Mouse (Mus musculus): ENCODE data around the gene Ankrd13d. TPM values are rescaled to one million over a fixed set of nuclear protein-coding genes. Genes with fewer than 3 reads are reported as not detected.

The Ankrd13d gene
- polyA plus RNA-seq, 1 experiment = 1.7 TPM

- Histone ChIP-seq H3K36me3 (ENCODE audit: control insufficient read depth, insufficient read depth) (no peaks in the 10 kb centered on the region), H3K4me2 (ENCODE audit: low read depth) (peak within 1 kb of the TSS; percentile 98), H3K4me3 (peak within 1 kb of the TSS; percentile 29), H3ac (ENCODE audit: control insufficient read depth, insufficient read length) (peak within 1 kb of the TSS; percentile 6), H3K27me3 (ENCODE audit: control insufficient read depth, insufficient read depth, insufficient read length) (no peaks in the 10 kb centered on the region), H3K79me2 (ENCODE audit: control insufficient read depth, insufficient read depth) (peaks cover 8% of the 10 kb centered on the region)
- TF ChIP-seq POLR2AphosphoS2 (IDR thresholded peaks at IDR 0.05; ENCODE audit: insufficient read length, low read depth) = peak; percentile 88
- TF ChIP-seq MYOG (IDR thresholded peaks at IDR 0.05; ENCODE audit: control insufficient read depth in 1 of 3, insufficient read depth in 1 of 3, insufficient read length in 2 of 3, low read depth in 2 of 3) = peak in 1 of 3 experiments; percentile 66
- TF ChIP-seq MYOD1 (IDR thresholded peaks at IDR 0.05; ENCODE audit: control insufficient read depth in 1 of 3, insufficient read length in 2 of 3, low read depth in 2 of 3) = peak in 2 of 3 experiments; percentile 7 to 32
- peak; percentile 82 for TF ChIP-seq POLR2A (IDR thresholded peaks at IDR 0.05; ENCODE audit: insufficient read length, low read depth)
- TF ChIP-seq TCF12 (IDR thresholded peaks at IDR 0.05; ENCODE audit: insufficient read depth, poor library complexity, severe bottlenecking) = no peak
- peak; percentile 11 for TF ChIP-seq REST (IDR thresholded peaks at IDR 0.05; ENCODE audit: insufficient read depth, insufficient read length)
- TF ChIP-seq MAX (IDR thresholded peaks at IDR 0.05; ENCODE audit: low read depth) = no peak
Measured at GRCm38 (mm10) chr19:4231253-4232185, 51.4 kb downstream of the Ankrd13d start, which contains the start of gene Pold4. Gene Pold4, plus strand, starts transcription at chr19:4231899.

- peak overlapping the region; percentile 88 for H3K4me2 ChIP-seq (ENCODE audit: low read depth)
- H3K27me3 ChIP-seq (ENCODE audit: control insufficient read depth, insufficient read depth, insufficient read length) = no peaks in the 10 kb centered on the region
- H3K4me3 ChIP-seq = peak overlapping the region; percentile 29
- TF ChIP-seq MYOG (IDR thresholded peaks at IDR 0.05; ENCODE audit: control insufficient read depth in 1 of 3, insufficient read depth in 1 of 3, insufficient read length in 2 of 3, low read depth in 2 of 3) (no peak), MAX (IDR thresholded peaks at IDR 0.05; ENCODE audit: low read depth) (no peak), REST (IDR thresholded peaks at IDR 0.05; ENCODE audit: insufficient read depth, insufficient read length) (no peak), MYOD1 (IDR thresholded peaks at IDR 0.05; ENCODE audit: control insufficient read depth in 1 of 3, insufficient read length in 2 of 3, low read depth in 2 of 3) (no peak), TCF3 (IDR thresholded peaks at IDR 0.05; ENCODE audit: insufficient read length, low read depth) (no peak), USF1 (IDR thresholded peaks at IDR 0.05; ENCODE audit: low read depth) (no peak), E2F4 (IDR thresholded peaks at IDR 0.05; ENCODE audit: insufficient read depth) (no peak), POLR2A (IDR thresholded peaks at IDR 0.05; ENCODE audit: insufficient read length, low read depth) (no peak), SRF (IDR thresholded peaks at IDR 0.05; ENCODE audit: control insufficient read depth, insufficient read length, low read depth) (no peak), CEBPB (IDR thresholded peaks at IDR 0.05; ENCODE audit: insufficient read depth, poor library complexity, severe bottlenecking) (no peak), POLR2AphosphoS2 (IDR thresholded peaks at IDR 0.05; ENCODE audit: insufficient read length, low read depth) (no peak), TCF12 (IDR thresholded peaks at IDR 0.05; ENCODE audit: insufficient read depth, poor library complexity, severe bottlenecking) (no peak)
- no peaks in the 10 kb centered on the region for H3K36me3 ChIP-seq (ENCODE audit: control insufficient read depth, insufficient read depth)
- H3ac ChIP-seq (ENCODE audit: control insufficient read depth, insufficient read length) = no peak overlapping the region
- peaks cover 8% of the 10 kb centered on the region for H3K79me2 ChIP-seq (ENCODE audit: control insufficient read depth, insufficient read depth)
Measured at GRCm38 (mm10) chr19:4230415-4230814, 52.5 kb downstream of the Ankrd13d start.

- Histone ChIP-seq H3K4me2 (ENCODE audit: low read depth) (peak overlapping the region; percentile 88), H3K79me2 (ENCODE audit: control insufficient read depth, insufficient read depth) (peaks cover 8% of the 10 kb centered on the region), H3K36me3 (ENCODE audit: control insufficient read depth, insufficient read depth) (no peaks in the 10 kb centered on the region), H3K4me3 (peak overlapping the region; percentile 29), H3K27me3 (ENCODE audit: control insufficient read depth, insufficient read depth, insufficient read length) (no peaks in the 10 kb centered on the region), H3ac (ENCODE audit: control insufficient read depth, insufficient read length) (no peak overlapping the region)
- TF ChIP-seq MYOG (IDR thresholded peaks at IDR 0.05; ENCODE audit: control insufficient read depth in 1 of 3, insufficient read depth in 1 of 3, insufficient read length in 2 of 3, low read depth in 2 of 3) = peak in 1 of 3 experiments; percentile 64
- TF ChIP-seq CEBPB (IDR thresholded peaks at IDR 0.05; ENCODE audit: insufficient read depth, poor library complexity, severe bottlenecking) = no peak
- no peak for TF ChIP-seq USF1 (IDR thresholded peaks at IDR 0.05; ENCODE audit: low read depth)
- peak in 1 of 3 experiments; percentile 55 for TF ChIP-seq MYOD1 (IDR thresholded peaks at IDR 0.05; ENCODE audit: control insufficient read depth in 1 of 3, insufficient read length in 2 of 3, low read depth in 2 of 3)
- TF ChIP-seq E2F4 (IDR thresholded peaks at IDR 0.05; ENCODE audit: insufficient read depth) = no peak
- TF ChIP-seq SRF (IDR thresholded peaks at IDR 0.05; ENCODE audit: control insufficient read depth, insufficient read length, low read depth) = no peak
- TF ChIP-seq TCF3 (IDR thresholded peaks at IDR 0.05; ENCODE audit: insufficient read length, low read depth) = no peak
- TF ChIP-seq TCF12 (IDR thresholded peaks at IDR 0.05; ENCODE audit: insufficient read depth, poor library complexity, severe bottlenecking) = no peak
- peak; percentile 83 for TF ChIP-seq POLR2A (IDR thresholded peaks at IDR 0.05; ENCODE audit: insufficient read length, low read depth)
- no peak for TF ChIP-seq REST (IDR thresholded peaks at IDR 0.05; ENCODE audit: insufficient read depth, insufficient read length)
- no peak for TF ChIP-seq MAX (IDR thresholded peaks at IDR 0.05; ENCODE audit: low read depth)
- TF ChIP-seq POLR2AphosphoS2 (IDR thresholded peaks at IDR 0.05; ENCODE audit: insufficient read length, low read depth) = peak; percentile 34
Measured at GRCm38 (mm10) chr19:4229451-4230076, 53.4 kb downstream of the Ankrd13d start.

GRCm38 (mm10) chr19:4228891-4229290 is 54.0 kb downstream of the Ankrd13d start:
- Histone ChIP-seq H3K4me3 (no peak overlapping the region), H3K4me2 (ENCODE audit: low read depth) (peak overlapping the region; percentile 88), H3K79me2 (ENCODE audit: control insufficient read depth, insufficient read depth) (peaks cover 8% of the 10 kb centered on the region), H3K36me3 (ENCODE audit: control insufficient read depth, insufficient read depth) (no peaks in the 10 kb centered on the region), H3ac (ENCODE audit: control insufficient read depth, insufficient read length) (no peak overlapping the region), H3K27me3 (ENCODE audit: control insufficient read depth, insufficient read depth, insufficient read length) (no peaks in the 10 kb centered on the region)
- TF ChIP-seq TCF12 (IDR thresholded peaks at IDR 0.05; ENCODE audit: insufficient read depth, poor library complexity, severe bottlenecking) (no peak), POLR2A (IDR thresholded peaks at IDR 0.05; ENCODE audit: insufficient read length, low read depth) (no peak), MAX (IDR thresholded peaks at IDR 0.05; ENCODE audit: low read depth) (no peak), POLR2AphosphoS2 (IDR thresholded peaks at IDR 0.05; ENCODE audit: insufficient read length, low read depth) (no peak), TCF3 (IDR thresholded peaks at IDR 0.05; ENCODE audit: insufficient read length, low read depth) (no peak), MYOD1 (IDR thresholded peaks at IDR 0.05; ENCODE audit: control insufficient read depth in 1 of 3, insufficient read length in 2 of 3, low read depth in 2 of 3) (no peak), SRF (IDR thresholded peaks at IDR 0.05; ENCODE audit: control insufficient read depth, insufficient read length, low read depth) (no peak), CEBPB (IDR thresholded peaks at IDR 0.05; ENCODE audit: insufficient read depth, poor library complexity, severe bottlenecking) (no peak), USF1 (IDR thresholded peaks at IDR 0.05; ENCODE audit: low read depth) (no peak), E2F4 (IDR thresholded peaks at IDR 0.05; ENCODE audit: insufficient read depth) (no peak), MYOG (IDR thresholded peaks at IDR 0.05; ENCODE audit: control insufficient read depth in 1 of 3, insufficient read depth in 1 of 3, insufficient read length in 2 of 3, low read depth in 2 of 3) (no peak), REST (IDR thresholded peaks at IDR 0.05; ENCODE audit: insufficient read depth, insufficient read length) (no peak)

All from myocyte (in vitro differentiated cells).